Mouse (Mus musculus) left cerebral cortex, postnatal 14 days (tissue): Measurements from ENCODE around the gene BC107364. TPM values are rescaled to one million over a fixed set of nuclear protein-coding genes. Genes with fewer than 3 reads are reported as not detected.
"Not testable (repeated sequence)": the region's sequence is repeated elsewhere in the genome, so short reads cannot be mapped to it uniquely, and the experiment has no call there.

Experiments used
- DNase-seq, 2 experiments: peaks; one replicate each; pipeline ENCODE4 v3.0.0; 2021 to 2022; ENCODE audit warnings: low spot score in 2 of 2, mixed read lengths in 1 of 2
- intact Hi-C: fragments of 180-260 bp; cut with DNase I; formaldehyde crosslinking; loops from one replicate; pipeline ENCODE4 v1.15.1; 2025
- total RNA-seq, 2 experiments: library from RNA; stranded (reverse); gene quantifications; 2 replicates each; pipeline ENCODE4 v1.2.3; 2021

Gene BC107364
- total RNA-seq, 2 experiments from 2014 or later: not detected

DNA sequence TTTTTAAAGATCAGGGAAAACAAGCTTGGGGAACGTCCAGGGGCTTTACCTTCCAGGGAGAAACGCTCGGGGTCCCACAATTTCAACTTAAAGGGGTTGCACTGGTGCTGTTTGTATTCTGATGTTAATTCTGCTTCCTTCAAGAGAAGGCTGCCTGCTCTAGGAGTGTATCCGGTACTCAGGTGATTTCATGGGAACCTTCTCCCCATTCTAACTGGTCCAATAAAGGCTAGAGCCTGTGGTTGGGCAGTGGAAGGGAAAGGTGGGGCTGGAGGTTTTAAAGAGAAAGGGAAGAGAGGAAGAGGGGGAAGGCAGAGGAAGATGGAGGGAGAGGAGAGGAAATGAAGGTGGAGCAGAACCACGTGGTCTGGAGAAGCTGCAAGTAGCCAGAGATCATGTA, 33.2 kb downstream of the BC107364 start:
- intact Hi-C loops: not testable (repeated sequence)

DNA sequence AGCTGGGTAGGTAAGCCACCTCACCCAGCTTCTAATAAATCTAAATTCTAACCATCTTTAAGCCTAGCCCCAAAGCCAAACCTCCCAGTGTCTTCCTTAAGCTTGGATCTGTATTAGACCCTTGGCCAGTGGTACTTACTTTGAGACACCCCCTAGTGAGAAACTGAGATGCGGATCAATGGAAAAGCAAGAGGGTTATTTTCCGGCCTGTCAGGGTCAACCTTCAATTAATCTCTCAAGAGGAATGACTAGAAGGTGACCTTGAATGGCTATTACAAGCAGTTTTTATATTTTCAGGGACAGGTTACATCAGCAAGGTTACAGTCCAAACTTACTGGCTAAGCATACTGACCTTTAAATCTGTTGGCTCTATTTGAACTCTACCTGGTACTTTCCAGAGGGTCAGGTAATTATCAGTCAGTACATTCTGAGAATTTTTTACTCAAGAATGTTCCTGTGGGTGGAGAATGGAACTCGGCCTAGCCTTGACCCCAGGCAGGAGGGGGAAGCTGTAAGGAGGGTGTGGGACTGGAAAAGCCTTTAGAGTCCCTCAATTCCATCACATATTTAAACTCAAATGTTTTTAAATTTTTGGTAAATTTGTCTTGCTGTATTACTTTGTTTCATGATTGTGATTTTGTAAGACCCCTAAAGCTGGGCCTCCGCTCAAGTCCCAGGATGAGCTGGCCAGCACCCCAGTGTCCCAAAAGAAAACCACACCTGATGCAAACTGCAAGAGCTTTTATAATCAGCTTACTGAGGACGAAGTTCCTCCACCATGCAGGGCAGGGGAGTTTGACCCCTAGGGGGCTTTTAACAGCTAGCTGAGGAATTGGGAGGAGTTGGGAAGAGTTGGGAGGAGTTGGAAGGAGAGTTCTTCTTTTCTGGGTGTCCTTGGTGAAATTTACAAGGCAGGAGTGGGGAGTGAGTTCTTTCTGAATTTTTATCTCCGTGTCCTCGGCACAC, 34.0 kb downstream of the BC107364 start:
- DNase-seq: no peak
- intact Hi-C loops: no loop called here

More for the DNA sequence above, 33.2 kb downstream of the BC107364 start:
- not testable (repeated sequence) for DNase-seq

GRCm38 (mm10) chr3:96416595-96416994, 35.5 kb downstream of the BC107364 start:
- no peak for DNase-seq
- intact Hi-C loops: no loop called here

- no peak for DNase-seq
- intact Hi-C loops: no loop called here
Measured at GRCm38 (mm10) chr3:96416056-96416455, 36.0 kb downstream of the BC107364 start.

- intact Hi-C loops: loop anchor here (5.0 kb wide), 1 partner anchor 127 kb away; no protein-coding TSS in a partner anchor
Measured at GRCm38 (mm10) chr3:96414951-96415327, 37.2 kb downstream of the BC107364 start.

DNA sequence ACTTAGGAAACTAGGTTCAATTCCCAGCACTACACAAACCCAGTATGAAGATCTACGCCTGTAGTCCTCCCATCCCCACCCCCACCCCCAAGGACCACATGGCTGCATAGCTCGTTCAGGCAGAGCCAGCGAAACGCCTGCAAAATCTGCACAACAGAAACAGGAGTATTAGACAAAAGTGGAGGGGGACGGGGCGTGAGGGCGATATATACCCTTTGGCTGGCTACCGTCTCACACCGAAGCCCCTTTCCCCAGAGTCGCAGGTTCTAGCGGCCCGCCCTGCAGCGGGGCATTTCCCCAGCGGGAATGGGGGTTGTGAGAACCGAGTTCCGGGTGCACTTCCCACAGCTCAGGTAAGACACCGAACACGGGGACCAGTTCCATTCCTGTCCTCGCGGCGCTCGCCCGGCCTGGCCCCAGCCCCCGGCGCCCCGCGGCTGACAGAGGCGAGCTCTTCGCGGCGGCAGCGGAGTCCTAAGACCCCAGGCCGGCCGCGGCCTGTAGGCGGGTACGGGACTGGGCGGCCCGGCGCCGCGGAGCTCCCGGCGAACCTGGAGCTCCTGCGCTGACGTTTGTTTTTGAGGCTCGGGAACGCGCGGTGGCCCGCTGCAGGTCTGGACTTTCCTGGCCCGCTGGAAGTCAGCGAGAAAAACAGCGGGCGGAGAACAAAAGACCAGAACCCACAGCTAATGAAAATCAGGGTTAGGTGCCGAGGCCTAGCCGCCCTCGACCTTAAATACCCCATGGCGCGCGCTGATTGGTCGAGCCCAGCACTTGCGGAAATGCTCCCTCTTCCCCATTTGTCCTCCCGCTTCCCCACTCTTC, 37.8 kb downstream of the BC107364 start:
- DNase-seq: peak in 1 of 2 experiments; percentile 75
- intact Hi-C loops: loop anchor here (5.0 kb wide), 1 partner anchor 128 kb away; no protein-coding TSS in a partner anchor

More at GRCm38 (mm10) chr3:96414951-96415327, 37.2 kb downstream of the BC107364 start:
- DNase-seq: no peak

GRCm38 (mm10) chr3:96413581-96414125, 38.5 kb downstream of the BC107364 start:
- intact Hi-C loops: loop anchor here (5.0 kb wide), 1 partner anchor 129 kb away; no protein-coding TSS in a partner anchor

DNA sequence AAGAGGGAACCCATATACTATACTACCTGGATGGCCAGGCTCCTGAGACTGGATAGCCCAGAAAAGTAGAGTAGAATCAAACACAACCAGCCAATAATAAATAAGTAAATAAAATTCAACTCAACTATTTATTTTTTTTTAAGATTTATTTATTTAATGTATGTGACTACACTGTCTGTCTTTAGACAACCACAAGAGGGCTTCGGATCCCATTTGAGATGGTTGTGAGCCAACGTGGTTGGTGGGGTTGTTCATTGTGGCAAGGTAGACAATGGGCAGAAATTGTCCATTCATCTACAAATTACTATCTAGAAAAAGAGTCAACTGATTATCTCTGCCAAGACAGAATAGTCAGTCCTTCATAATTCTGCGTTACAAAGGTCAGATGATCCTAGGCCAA, 40.3 kb downstream of the BC107364 start:
- intact Hi-C loops: loop anchor here (5.0 kb wide), 1 partner anchor 130 kb away; no protein-coding TSS in a partner anchor
- DNase-seq: no peak

More at GRCm38 (mm10) chr3:96413581-96414125, 38.5 kb downstream of the BC107364 start:
- DNase-seq: no peak

GRCm38 (mm10) chr3:96410966-96411365, 41.1 kb downstream of the BC107364 start:
- intact Hi-C loops: loop anchor here (5.0 kb wide), 1 partner anchor 131 kb away; no protein-coding TSS in a partner anchor
- no peak for DNase-seq

DNA sequence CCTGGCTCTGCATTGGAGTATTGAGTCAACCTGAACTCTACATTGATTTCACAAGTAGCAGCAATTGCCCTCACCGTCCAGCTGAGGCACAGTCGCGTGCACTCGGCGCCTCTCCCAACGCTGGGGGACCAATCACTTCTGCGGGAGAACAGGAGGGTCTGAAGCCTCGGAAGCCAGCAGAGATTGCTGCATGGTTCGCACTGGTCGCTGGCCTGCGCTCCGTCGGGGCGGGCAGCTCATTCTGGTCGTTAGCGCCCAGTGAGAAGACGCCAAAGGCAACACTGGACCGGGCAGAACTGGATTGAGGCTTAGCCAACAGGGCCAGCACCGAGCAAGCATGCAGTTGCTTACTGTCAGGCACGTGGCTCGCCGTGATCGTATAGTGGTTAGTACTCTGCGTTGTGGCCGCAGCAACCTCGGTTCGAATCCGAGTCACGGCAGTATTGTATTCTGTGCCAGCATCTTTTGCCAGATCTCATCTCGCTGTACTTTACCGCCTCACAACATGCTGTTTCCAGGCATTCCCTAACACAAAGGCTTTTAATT, 42.3 kb downstream of the BC107364 start:
- no peak for DNase-seq
- intact Hi-C loops: loop anchor here (5.0 kb wide), 1 partner anchor 133 kb away; no protein-coding TSS in a partner anchor

- intact Hi-C loops, DNase-seq: not testable (repeated sequence)
Measured at GRCm38 (mm10) chr3:96408111-96408510, 44.0 kb downstream of the BC107364 start.

- intact Hi-C loops: no loop called here
- DNase-seq: no peak
Measured at GRCm38 (mm10) chr3:96405541-96406503, 46.3 kb downstream of the BC107364 start.

DNA sequence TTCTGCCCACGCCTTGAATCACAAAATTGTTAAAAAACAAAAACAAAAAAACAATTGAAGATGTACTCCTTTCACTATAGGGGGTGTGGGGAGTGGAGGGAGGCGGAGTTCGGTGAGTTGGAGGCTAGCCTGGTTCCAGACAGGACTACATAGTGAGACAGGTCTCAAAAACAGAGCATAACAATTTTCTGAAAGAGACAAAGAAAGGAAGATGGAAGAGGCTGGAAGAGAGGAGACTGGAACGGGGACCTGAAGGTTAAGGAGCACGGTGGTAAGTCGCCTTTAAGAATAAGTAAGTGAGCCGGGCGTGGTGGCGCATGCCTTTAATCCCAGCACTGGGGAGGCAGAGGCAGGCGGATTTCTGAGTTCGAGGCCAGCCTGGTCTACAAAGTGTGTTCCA, 47.1 kb downstream of the BC107364 start:
- intact Hi-C loops: no loop called here
- no peak for DNase-seq

GRCm38 (mm10) chr3:96404450-96404849, 47.7 kb downstream of the BC107364 start:
- no peak for DNase-seq
- intact Hi-C loops: no loop called here

DNA sequence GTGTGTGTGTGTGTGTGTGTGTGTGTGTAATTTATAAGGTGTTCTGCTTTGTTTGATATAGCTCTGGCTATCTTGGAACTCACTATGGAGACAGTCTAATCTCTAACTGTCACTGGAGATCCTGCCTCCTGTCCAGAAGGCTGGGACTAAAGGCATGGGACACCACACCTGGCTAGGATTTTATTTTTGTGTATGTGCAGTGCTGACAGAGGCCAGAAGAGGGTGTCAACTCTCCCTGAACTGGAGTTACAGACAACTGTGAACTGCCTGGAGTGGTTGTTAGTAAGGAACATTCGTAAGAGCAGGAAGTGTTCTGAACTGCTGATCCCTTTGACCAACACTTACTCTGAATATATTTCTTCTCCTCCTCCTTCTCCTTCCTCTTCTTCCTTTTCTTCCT, 49.1 kb downstream of the BC107364 start:
- intact Hi-C loops: no loop called here
- DNase-seq: no peak

- intact Hi-C loops: no loop called here
Measured at GRCm38 (mm10) chr3:96401832-96402501, 50.1 kb downstream of the BC107364 start.

DNA sequence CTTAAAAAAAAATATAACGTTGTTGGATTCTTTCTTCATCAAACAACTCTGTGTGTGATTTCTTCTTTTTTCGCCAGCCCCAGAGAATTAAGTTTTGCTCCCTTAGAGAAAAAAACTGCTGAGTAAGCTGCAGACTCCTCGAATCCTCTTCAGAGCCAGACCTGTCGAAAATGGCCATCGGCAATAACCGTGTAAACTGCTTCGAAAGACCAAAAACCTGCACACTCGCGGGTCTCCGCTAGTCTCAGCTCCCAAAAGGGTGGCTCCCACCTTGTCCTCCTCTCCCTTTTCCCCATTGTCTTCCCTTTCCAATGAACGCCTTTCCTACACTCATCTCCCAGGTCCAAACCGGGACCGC, 50.7 kb downstream of the BC107364 start:
- DNase-seq: no peak
- intact Hi-C loops: no loop called here

More at GRCm38 (mm10) chr3:96401832-96402501, 50.1 kb downstream of the BC107364 start:
- DNase-seq: peak in 1 of 2 experiments; percentile 46
